Mouse (Mus musculus) ES-Bruce4 (cell line): Measurements from ENCODE around the gene Cyp2d26. TPM values are rescaled to one million over a fixed set of nuclear protein-coding genes. Genes with fewer than 3 reads are reported as not detected.

ENCODE experiments used
- H3K27ac ChIP-seq: 2 replicates; pipeline ENCODE4 v1.5.1; 2012; ENCODE audit warnings: low read length, inconsistent platforms; ENCODE audit not compliant: insufficient read depth
- H3K27me3 ChIP-seq: 2 replicates; pipeline ENCODE4 v1.6.1; 2012; ENCODE audit warnings: mild to moderate bottlenecking, low read length, inconsistent platforms; ENCODE audit not compliant: control insufficient read depth, poor library complexity, insufficient read depth, severe bottlenecking
- H3K36me3 ChIP-seq: 2 replicates; pipeline ENCODE4 v1.6.1; 2012; ENCODE audit warnings: inconsistent platforms, mild to moderate bottlenecking, low read length, moderate library complexity; ENCODE audit not compliant: control insufficient read depth, poor library complexity, insufficient read depth, severe bottlenecking
- H3K4me1 ChIP-seq: one replicate; pipeline ENCODE4 v1.8.1; 2011; ENCODE audit warnings: low read length; ENCODE audit not compliant: control insufficient read depth, insufficient read depth
- H3K4me3 ChIP-seq: 2 replicates; pipeline ENCODE4 v1.5.1; 2011; ENCODE audit warnings: low read depth, mild to moderate bottlenecking, low read length
- H3K9ac ChIP-seq: 2 replicates; pipeline ENCODE4 v1.6.1; 2012; ENCODE audit warnings: low read depth, mild to moderate bottlenecking, inconsistent platforms; ENCODE audit not compliant: poor library complexity, severe bottlenecking
- H3K9me3 ChIP-seq: replicated peaks from 2 replicates; pipeline ENCODE4 v1.6.1; 2012; ENCODE audit warnings: mild to moderate bottlenecking, low read length, inconsistent platforms; ENCODE audit not compliant: control insufficient read depth, poor library complexity, insufficient read depth, severe bottlenecking
- CTCF ChIP-seq: IDR thresholded peaks from one replicate; pipeline ENCODE4 v1.8.1; 2011; ENCODE audit warnings: low read depth, low read length
- EP300 ChIP-seq: IDR thresholded peaks from 2 replicates; pipeline ENCODE4 v1.6.1; 2011; ENCODE audit warnings: low read depth, low read length; ENCODE audit not compliant: insufficient read depth
- POLR2A ChIP-seq: IDR thresholded peaks from one replicate; pipeline ENCODE4 v1.8.1; 2011; ENCODE audit warnings: low read length; ENCODE audit not compliant: insufficient read depth
- polyA plus RNA-seq: library from polyadenylated mRNA; stranded (reverse); fragments of >200 nt; gene quantifications from 2 replicates; pipeline ENCODE4 v1.2.4, GENCODE M21; 2011; ENCODE audit warnings: low read depth; ENCODE audit not compliant: missing spikeins, insufficient read depth, insufficient read length

The Cyp2d26 gene
- not detected in 2 replicates for polyA plus RNA-seq

DNA sequence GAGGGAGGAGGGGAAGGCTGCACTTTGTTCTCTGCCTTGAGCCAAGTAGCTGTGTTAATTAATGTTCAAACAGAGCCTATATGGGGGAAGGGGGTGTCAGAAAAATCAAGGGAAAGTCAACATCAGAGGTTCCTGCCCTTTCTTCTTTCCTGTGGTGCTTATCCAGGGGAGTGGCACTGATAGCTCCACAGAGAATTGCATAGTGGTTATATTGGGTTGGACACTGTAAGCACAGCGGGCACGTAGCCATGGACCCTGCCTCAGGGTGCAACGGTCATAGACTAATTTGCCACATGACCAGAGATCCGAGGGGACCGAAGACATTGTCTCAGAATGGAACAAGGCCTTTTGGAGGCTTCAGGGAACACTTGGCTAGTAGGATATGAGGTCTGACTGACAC, at the start of gene Cyp2d26:
TSS of gene Cyp2d26 (minus strand) at position 18 of the 400 bp plus-strand sequence.
- Histone ChIP-seq H3K36me3 (no peaks in the 10 kb centered on the region), H3K9me3 (no peaks in the 10 kb centered on the region), H3K9ac (no peak within 1 kb of the TSS), H3K27ac (no peak within 1 kb of the TSS), H3K27me3 (no peaks in the 10 kb centered on the region), H3K4me3 (no peak within 1 kb of the TSS), H3K4me1 (no peaks in the 10 kb centered on the region)
- TF ChIP-seq CTCF (no peak), POLR2A (no peak), EP300 (no peak)

DNA sequence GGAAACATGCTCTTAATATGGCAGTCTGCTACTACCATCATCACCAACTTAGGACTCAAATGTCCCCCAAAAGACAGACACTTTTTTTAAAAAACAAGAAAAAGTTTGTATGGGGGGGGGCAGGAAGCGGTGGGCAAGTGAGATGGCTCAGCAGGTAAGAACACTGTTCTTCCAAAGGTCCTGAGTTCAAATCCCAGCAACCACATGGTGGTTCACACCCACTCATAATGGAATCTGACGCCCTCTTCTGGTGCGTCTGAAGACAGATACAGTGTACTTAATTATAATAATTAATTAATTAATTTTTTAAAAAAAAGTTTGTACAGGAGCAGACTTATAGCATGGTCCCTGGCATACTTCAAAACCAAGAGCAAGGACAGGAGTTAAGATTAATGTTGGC, 45.1 kb upstream of the Cyp2d26 start:
- no peak for TF ChIP-seq POLR2A
- TF ChIP-seq EP300, result no peak
- TF ChIP-seq CTCF, result no peak
- no peak overlapping the region for H3K4me3 ChIP-seq
- H3K36me3 ChIP-seq, result peaks cover 22% of the 10 kb centered on the region
- no peak overlapping the region for H3K9ac ChIP-seq
- H3K9me3 ChIP-seq, result no peaks in the 10 kb centered on the region
- H3K27me3 ChIP-seq, result no peaks in the 10 kb centered on the region
- H3K4me1 ChIP-seq, result no peaks in the 10 kb centered on the region
- H3K27ac ChIP-seq, result no peak overlapping the region

DNA sequence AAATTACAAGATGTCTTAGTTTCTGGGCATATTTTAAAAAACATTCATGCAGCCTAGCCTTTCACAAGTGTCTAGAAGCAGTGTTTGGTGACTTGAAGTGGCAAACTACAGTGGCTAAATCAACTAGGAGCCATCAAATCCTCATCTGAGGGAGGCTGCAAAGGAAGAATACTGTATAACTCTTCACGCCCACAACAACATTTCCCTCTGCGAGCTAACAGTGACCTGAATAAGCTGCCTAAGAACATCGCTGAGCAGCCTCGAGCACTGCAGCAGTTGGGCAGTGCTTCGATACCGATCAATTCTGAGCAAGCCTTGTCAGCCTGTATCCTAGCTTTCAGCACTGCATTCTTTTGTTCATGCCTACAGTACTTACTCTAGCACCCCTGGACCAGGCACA, 35.8 kb upstream of the Cyp2d26 start:
- TF ChIP-seq CTCF (no peak), POLR2A (no peak), EP300 (no peak)
- Histone ChIP-seq H3K4me3 (no peak overlapping the region), H3K36me3 (peaks cover 13% of the 10 kb centered on the region), H3K27ac (no peak overlapping the region), H3K9ac (no peak overlapping the region), H3K4me1 (no peaks in the 10 kb centered on the region), H3K27me3 (no peaks in the 10 kb centered on the region), H3K9me3 (no peaks in the 10 kb centered on the region)

DNA sequence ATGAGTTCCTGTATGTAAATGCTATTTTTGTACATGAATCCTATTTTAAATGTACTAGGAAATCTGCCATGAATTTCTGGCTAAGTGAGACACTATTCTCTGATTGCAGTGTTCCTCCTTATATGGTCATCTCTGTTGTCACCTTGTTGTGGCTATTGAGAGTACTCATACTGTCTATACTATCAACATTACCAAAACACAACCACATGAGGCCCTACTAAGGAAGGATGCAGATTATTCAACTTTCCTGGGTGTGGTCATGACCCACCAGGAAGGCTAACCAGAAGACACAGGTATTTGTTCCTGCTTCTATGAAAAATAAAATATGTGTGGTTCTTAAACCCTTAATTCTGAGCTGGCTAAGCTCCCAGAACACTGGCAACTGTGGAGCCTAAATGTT, 31.8 kb upstream of the Cyp2d26 start:
- no peaks in the 10 kb centered on the region; the same call in 1 of the 2 replicates for H3K27me3 ChIP-seq

DNA sequence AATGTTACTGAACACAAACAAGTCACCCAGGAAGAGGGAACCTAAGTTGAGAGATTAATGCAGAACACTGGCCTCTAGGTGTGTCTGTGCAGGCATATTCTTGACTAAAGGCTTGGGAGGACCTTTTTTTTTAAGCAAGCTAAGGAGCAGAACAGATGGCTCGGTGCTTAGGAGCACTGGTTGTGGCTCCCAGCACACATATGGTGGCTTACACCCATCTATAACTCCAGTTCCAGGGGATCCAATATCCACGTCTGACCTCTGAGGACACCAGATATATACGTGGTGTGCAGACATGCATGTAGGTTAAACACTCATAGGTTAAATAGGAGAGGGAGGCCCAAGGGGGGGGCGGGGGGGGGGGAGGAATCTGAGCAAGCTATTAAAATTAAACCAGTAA, 28.3 kb upstream of the Cyp2d26 start:
- H3K9me3 ChIP-seq, result no peaks in the 10 kb centered on the region
- peaks cover 23% of the 10 kb centered on the region for H3K36me3 ChIP-seq
- no peak for TF ChIP-seq CTCF
- no peak for TF ChIP-seq EP300

More for the DNA sequence above, 31.8 kb upstream of the Cyp2d26 start:
- H3K9ac ChIP-seq, result no peak overlapping the region
- TF ChIP-seq EP300 (no peak), POLR2A (no peak), CTCF (no peak)
- H3K36me3 ChIP-seq, result peaks cover 26% of the 10 kb centered on the region
- H3K4me3 ChIP-seq, result no peak overlapping the region
- H3K9me3 ChIP-seq, result no peaks in the 10 kb centered on the region
- H3K27ac ChIP-seq, result no peak overlapping the region
- no peaks in the 10 kb centered on the region for H3K4me1 ChIP-seq

DNA sequence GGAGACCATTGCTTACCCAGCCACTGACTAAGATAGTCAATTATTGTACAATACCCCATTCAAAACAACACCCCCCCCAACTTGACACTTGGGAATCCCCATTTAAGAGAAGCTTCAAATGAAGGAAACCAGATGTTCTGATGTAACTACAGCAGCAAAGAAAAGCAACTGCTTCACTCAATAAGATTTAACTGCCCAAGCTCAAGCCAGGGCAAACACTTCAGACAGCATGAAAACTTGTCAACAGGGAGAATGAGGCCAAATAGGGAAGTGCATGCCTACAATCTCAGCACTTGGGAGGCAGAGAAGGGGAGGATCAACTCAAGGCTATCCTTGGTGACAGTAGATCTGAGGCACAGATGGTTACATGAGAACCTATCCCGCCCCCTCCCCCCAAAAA, 27.6 kb upstream of the Cyp2d26 start:
- Histone ChIP-seq H3K4me1 (no peaks in the 10 kb centered on the region), H3K27ac (no peak overlapping the region), H3K9ac (no peak overlapping the region), H3K9me3 (no peaks in the 10 kb centered on the region), H3K4me3 (no peak overlapping the region), H3K36me3 (peaks cover 22% of the 10 kb centered on the region), H3K27me3 (no peaks in the 10 kb centered on the region; the same call in 1 of the 2 replicates)
- no peak for TF ChIP-seq EP300
- TF ChIP-seq POLR2A, result no peak
- no peak for TF ChIP-seq CTCF

More for the DNA sequence above, 28.3 kb upstream of the Cyp2d26 start:
- H3K27me3 ChIP-seq, result no peaks in the 10 kb centered on the region; the same call in 1 of the 2 replicates
- no peak overlapping the region for H3K27ac ChIP-seq
- no peaks in the 10 kb centered on the region for H3K4me1 ChIP-seq
- H3K4me3 ChIP-seq, result no peak overlapping the region
- H3K9ac ChIP-seq, result no peak overlapping the region
